Mouse (Mus musculus) spleen, postnatal 10 days (tissue): ENCODE data around the gene Mrpl12.

Experiments used
- DNase-seq, 2 experiments: peaks; one replicate each; pipeline ENCODE4 v3.0.0; 2021 to 2022; ENCODE audit warnings: low spot score in 2 of 2

Mrpl12 gene

DNA sequence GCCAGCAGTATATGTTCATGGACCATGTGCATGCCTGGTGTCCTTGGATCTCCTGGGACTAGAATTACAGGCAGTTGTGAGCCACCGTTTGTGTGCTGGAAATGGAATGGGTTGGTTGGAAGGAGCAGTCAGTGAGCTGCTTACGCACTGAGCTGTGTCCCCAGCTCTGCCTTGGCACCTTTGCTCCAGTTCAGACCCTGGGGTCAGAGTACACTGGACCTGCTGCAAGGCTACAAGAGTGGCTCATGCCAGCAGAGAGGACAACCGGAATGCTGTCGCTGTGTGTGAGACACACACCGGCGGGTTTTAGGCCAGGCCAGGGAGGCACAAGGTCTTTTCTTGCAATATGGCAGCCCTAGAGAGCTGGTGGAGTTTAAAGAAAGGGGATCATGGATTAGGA lies 12.4 kb upstream of the Mrpl12 start:
- no peak for DNase-seq

DNA sequence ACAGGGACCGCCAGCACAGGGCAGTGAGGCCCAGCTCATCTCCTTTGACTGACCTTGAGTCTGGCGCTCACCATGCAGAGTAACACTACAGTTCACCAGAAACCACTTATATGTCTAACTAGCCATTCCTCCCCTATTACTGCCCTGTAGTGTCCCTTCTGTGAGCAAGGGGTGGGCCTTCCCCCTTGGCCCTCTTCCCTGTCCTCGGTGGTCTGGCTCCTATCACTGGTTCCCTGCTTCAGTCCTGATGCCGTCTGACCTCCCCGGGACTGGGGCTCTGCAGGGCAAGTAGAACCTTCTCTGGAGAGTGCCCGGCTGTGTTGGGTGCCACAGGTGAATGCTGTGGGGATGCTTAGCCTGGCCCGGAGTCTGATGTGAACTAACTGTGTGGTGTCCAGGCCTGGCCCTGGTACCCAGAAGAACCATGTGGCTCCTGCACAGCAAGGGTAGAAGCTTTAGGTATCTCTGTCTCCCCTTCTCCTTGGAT lies 922 bp upstream of the Mrpl12 start:
- DNase-seq = no peak

DNA sequence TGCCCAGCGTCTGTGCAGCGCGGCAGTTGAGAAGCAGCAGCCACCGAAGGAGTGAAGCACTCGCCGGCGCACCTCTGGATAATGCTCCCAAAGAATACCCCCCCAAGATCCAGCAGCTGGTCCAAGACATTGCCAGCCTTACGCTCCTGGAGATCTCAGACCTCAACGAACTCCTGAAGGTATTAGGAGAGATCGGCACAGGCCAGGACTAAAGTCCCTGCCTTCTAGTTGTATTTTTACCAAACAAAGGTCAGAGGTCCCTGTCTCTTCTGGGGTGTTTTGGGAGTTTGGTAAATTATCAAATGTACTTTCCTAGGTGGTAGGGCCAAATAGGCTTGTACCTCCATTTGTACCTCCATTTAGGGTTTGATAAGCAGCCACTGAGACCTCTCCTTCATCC lies 838 bp downstream of the Mrpl12 start:
- no peak for DNase-seq

DNA sequence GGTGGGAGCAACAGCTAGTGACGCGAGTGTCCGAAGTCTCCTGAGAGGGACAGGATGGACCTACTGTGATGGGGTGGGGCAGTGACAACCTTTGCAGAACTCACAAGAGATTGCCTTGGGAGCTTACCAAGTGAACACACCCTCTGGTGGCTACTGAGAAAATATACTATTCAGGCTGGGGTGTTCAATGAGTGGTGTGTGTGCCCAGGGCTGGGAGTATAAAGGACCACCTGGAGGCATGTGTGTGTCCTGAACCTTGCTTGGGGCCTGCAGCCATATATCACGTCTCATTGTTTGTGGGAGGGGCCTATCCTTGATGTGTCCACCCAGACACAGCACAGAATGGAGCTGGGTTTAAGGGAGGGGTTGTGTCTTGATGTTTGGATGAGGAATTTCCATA lies 4.1 kb downstream of the Mrpl12 start:
- DNase-seq = no peak

DNA sequence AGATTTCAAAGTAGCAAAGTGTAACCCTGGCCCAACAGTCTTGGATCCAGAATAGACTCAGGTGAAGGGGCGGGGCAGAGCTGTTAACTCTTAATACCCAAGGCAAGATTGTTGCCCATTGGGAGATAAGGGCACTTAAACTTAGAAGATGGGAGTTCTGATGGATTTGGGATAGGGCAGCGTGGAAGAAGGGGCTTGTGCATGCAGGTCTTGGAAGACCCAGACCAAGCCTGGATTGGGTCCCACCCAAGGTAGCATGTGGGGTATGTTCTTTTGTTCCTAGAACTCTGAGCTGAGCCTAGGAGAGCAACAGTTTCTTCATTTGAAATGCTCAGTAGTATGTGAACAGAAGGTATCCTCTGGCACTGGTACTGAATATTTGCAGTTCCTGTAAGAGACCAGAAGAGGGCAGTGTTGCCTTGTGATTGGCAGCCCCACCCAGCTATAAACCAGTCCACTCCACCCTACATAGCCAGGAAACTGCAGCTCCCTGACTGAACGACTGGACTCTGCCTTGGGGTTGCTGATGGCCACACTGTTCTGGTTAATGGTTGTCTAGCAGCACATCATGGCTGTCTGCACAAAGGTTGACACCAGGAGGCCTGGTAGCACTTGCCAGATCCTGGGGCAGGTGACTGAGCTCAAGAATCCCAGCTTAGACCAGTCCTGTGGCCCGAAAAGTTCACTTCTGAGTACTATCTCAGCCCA lies 4.8 kb downstream of the Mrpl12 start:
- peak; percentile 52 to 72 for DNase-seq

DNA sequence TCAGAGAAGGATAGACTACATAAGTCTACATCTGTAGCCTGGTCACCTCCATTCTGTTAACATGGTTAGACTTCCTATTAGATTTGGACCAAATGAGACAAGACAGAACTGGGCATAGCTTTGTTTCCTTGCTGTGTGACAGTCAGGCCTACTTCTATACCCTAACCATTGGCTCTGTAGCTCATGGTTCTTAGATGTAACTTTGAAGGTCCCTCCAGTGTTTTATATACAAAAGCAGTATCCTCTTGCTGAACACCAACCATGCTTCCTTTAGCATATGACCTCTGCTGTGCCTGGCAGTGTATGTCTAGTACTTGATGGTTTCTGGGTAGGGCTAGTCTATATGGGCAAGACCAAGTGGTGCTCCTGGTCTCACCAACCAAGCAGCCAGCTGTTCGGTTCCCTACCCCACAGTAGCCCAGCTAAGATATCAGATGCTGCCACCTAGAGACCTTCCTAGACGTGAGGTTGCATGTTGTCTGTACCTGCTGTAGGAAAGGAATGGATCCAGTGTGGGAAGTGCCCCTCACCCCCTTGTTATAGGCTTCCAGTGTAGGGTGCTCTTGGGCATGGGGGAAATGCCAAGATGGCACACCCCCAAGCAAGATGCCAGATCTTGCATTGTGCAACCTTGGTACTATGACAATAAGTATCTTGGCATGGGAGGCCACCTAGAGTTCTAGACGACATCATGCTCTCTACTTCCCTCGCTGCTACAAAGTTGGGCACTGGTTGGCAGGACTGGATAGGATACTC lies 6.1 kb downstream of the Mrpl12 start:
- no peak for DNase-seq

DNA sequence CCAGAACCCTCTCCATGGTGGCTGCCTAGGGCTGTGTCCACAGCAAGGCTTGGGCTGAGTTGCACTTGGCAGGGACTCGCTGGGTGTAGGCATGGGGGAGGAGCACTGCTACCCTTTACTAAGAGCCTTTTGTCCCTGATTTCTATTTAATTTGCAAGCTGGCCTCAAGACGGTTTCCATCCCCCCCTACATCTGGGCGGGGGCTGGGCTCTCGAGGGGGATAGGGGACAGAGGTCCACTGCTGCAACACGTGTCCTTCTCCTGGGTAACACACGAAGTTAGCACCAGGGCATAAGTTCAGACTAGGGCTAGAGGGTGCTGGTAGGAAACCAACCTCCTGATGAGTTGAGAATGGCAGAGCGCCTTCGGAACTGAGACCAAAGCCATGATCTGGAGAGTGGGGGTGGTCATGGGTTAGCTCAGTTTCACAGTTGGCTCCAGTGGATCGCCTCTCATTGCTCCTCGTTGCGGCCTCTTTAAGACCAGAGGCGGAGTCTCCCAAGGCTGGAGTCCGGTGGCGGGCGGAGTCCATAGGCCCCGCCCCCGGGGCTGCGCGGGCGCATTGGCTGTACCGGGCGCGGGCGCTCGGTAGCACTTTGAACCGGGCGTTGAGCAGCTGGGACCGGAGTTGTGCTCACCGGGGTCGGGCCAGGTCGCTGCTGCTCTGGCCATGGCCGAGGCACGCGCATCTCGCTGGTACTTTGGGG lies 7.1 kb downstream of the Mrpl12 start, which contains the start of gene Slc25a10:
Gene Slc25a10, plus strand, starts transcription at position 524 of the 707 bp plus-strand sequence.
- peak; percentile 86 to 91 for DNase-seq

DNA sequence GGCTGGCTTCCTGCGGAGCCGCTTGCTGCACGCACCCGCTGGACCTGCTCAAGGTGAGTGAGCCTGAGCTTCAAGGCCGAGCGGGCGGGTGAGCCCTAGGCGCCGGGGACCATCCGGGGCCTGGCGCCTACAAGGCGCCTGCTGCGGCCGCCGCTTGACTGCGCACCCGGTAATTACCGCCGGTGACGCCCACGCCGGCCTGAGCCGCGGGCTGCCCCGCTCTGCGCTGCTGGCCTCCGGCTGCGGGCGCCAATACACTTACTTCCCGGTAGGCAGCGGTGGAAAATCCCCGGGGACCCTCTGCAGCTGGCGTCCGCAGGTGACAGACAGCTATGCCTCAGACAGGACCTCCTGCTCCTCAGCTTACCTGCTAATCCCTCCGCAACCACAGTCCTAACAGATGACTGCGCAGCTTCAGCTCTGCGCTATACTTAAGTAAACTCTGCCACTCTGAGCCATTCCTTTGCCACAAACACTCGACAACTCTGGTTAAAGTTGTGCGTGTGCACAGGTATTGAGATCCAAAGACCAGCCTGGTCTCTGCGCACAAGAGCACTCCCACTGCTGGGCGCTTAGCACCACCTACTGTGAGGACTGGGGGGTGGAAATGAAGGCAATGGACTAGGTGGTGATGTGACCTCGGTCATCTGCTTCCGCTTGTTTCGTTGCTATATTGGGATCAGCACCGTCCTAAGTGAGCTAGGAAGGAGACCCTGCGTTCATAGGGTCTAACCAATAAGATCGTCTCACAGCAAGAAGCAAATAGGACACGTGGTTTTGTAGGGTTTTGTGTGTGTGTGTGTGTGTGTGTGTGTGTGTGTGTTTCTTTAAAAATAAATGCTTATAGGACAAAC lies 7.8 kb downstream of the Mrpl12 start:
- peak in 1 of 2 experiments; percentile 58 for DNase-seq

DNA sequence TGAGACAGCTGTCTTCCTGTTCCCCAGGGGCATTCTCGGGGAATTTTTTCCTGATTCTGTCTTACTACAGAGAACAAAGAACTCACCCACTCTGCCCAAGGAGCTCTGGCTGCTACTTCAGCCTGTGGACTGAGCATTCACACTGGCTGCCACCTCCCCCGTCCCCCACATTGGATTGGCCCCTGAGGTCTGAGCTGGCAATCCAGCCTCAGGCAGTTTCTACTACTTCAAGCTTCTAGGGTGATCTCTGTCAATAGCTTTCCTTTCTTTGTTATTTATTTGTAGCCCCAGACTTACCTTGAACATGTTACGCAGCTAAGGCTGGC lies 8.4 kb downstream of the Mrpl12 start:
- no peak for DNase-seq

DNA sequence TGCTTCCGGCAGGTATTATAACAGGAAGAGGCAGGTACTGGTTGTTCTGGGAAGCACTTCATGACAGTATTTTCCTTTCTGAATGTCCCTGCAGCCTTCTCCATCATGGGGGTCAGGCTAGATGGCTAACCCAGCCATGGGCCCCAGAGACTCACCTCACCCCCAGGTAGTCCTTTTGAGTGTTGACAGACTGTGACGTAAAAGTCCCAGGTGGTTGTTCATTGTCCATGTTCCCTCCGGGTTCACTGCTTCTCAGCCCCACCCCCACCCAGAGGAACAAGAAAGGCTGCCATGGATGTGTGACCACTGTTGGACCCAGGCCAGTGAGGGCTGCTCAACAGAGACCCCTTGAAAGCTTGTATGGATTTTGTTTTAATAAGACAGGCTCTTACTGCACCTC lies 8.9 kb downstream of the Mrpl12 start:
- DNase-seq = no peak

DNA sequence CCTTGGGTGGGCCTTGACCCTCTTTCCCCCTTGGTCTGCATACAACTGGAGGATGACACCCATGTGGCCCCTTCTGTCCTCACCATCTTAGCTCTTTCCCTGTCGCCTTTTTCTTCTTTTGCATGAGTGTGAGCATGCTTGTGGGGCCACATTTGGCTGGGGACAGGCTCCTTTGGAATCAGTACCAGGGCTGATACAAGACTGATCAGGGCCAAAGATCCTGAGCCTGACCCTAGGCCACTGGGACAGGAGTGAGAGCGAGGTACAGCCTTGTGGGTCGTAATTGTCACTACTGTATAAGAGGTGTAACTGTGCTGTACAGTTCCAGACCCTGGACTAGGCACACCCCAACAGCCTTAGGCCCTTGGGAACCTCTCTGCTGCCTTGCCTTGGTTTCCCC lies 9.5 kb downstream of the Mrpl12 start:
- DNase-seq = no peak

DNA sequence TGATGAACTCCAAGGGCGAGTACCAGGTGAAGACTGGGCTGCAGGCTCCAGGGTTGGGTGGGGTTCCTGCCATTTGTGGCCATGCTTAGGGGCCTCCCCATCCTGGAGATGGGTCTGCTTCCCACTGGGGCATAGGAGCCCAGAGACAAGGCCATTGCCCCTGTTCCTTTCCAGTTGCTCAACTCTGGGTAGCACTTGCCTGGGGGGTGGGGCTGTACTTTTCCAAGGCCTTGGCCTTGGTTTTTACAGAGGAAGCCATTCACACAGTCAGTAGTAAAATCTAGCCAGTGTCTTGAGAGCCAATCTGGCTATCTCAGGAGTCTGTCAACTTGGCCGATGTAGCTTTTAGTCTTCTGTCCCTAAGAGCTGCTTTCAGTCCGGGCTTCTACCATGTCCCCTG lies 13.0 kb downstream of the Mrpl12 start:
- no peak for DNase-seq

DNA sequence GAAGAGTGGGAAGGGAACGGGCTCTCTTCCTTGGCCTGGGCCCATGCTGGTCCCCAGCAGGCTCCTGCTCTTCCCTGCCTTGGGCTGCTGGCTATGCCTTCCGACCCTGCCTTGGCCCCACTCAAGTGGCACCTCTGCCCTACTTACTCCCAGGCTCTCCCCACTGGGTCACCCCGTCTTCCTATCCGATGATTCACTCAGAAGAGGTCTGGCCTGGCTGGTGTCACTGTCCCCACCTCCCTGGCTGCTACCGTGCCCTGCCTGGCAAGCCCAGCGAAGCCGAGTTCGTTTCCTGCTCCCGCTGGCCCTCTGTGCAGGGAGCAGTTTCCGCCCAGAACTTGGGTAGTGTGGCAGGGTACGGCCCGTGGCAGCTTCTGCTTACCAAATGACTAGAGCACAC lies 13.8 kb downstream of the Mrpl12 start:
- DNase-seq = no peak

DNA sequence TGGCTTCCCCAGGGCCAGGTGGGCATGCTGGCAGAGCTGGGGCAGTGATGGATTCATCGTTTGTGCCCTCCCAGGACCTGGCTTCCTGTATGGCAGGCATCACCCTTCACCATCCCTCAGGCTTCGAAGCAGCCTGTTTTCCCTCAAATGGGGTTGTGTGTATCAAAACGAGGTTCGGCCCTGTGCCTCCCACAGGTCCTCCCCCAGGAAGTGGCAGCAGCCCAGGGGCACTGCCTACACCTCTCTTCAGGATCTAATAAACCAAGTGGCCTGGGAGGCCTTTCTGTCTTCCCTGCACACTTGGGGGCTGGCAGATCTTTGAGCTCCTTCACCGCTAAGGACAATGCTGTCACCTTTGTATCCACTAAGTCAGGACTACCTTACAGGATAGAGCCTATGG lies 14.5 kb downstream of the Mrpl12 start:
- no peak for DNase-seq

DNA sequence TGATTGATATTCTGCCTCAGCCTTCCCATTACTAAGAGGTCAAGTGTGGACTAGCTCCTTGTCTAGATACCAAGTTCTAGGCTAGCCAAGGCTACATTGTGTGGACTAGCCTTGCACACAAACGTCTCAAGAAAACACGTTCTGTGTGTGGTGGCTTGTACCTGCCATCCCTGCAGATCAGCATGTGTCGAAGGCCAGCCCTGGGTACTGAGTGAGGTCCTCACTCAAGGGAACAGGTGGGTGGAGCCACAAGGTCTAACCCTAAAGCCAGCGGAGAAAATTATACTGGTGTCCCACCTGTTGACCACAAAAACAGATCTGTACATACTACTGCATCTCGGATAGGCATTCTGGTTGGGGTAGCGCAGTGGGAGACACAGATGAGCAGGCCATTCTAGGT lies 15.5 kb downstream of the Mrpl12 start:
- no peak for DNase-seq

DNA sequence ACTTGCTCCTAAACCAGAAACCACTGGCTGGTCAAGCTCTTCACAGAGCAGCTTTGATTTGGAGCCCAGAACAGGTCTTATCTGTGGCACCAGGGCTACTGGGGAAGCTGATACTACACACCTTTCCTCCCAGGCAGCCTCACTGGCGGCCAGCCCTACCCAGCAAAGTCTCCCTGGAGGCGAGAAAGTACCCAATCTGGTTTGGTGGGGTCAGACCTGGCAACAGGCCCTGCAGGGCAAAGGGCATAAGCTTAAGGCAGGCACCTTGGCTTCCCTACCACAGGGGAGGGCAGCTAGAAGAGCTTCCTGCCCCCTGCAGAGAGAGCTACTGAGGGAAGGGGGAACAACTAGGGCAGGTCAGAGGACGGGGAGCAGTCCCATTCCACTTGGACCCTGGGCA lies 15.9 kb downstream of the Mrpl12 start:
- DNase-seq = no peak

DNA sequence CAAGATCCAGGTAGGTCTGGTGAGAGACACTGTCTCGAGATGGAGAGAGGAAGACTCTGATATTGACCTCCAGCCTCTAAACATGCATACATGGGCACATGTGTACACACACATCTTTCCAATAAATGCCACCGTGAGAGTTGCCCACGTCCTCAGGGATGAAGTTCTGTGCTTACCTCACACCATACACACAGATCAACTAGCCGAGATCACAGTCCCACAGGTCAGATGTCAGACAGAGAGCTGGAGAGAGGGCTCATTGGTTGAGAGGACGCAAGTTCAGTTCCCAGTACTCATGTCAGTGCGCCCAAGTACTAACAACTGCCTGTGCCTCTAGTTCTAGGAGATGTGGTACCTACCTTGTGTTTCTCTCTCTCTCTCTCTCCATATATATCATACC lies 16.6 kb downstream of the Mrpl12 start:
- no peak for DNase-seq

DNA sequence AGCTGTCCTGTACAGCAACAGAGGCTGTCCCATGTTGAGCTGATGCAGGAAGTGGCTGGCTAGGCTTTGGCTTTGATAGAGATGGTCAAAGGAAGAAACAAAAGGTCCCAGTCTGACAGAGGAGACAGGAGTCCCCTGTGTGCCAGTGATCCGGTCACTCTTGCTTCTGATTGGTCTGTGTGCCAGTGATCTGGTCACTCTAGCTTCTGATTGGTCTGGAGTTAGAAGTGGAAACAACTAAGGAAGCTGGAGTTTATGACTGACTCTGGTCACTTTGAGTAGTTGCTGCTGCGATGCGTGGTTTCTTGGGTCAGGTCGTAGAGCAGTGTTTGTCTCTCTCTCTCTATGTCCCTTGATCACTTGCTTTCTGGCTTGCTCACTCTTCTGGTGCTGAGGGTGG lies 17.3 kb downstream of the Mrpl12 start:
- no peak for DNase-seq

DNA sequence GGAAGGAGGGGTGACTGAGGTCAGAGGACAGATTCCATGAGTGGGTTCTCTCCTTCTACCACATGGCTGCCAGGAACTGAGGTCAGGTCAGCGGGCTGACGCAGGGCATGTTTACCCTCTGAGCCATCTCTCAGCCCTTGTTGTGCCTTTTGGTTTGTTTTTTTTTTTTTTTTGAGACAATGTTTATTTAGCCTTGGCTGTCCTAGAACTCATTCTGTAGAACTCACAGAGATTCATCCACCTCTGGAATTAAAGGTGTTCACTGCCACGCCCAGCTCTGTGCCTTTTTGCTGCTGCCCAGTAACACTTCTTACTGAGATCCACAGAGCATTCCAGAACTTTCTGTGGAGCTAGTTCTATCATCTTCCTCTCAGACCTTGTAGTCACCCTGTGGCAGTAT lies 21.2 kb downstream of the Mrpl12 start:
- no peak for DNase-seq

DNA sequence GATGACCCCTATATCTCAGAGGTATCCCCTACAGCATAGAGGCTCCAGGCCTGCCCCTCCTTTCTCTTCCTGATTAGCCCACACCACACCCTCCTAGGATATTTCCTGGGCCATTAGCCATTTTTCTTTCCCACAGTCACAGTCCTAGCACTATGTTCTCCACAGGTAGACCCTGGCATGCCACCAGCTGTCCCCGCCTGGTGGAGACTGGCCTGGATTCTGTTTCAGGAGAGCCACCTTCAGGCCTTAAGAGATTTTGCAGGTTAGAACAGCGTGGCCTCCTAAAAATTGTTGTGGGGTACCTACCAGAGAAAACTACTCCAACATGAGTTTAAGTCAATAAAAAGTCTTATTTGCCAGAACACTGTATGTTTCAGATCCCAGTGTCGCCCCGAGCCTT lies 22.5 kb downstream of the Mrpl12 start:
- DNase-seq = no peak

DNA sequence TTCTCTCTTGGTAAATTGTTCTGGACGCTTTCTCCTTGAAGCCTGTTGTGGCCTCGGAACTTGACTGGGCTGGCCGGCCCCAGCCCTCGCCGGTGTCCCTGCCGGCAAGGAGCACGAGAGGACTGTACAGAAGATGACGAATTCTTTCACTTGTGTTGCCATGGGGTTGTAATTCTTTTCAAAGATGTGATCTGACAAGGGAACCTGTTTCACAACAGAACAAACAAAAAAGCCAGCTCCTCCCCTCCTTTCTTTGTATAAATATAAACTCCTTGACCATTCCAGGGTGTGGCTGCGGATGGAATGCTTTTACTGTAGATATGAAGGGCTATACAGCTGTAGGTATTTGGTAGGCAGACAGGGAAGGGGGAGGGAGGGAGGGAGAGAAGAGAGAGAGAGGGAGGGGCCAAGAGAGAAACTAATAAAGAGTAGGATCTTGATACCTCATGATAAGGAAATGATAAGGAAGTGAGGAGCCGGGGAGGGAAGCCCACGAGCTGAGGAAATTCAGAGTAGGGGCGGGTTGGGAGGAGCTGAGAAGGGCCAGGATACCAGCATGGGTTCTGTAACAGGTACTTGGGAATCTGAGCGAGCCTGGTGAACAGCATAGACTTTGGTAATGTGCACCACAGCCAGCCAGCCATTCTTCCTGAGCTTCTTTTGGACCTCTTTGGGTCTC lies 23.3 kb downstream of the Mrpl12 start:
- no peak for DNase-seq
